Mouse (Mus musculus) bone marrow, adult 2 months (tissue): Measurements from ENCODE around the gene Zc3h18. TPM values are rescaled to one million over a fixed set of nuclear protein-coding genes. Genes with fewer than 3 reads are reported as not detected.

Experiments
- H3K27ac ChIP-seq: fragments of 200-500 bp; 2 replicates; pipeline ENCODE4 v1.5.1; 2012; ENCODE audit warnings: low read depth, mild to moderate bottlenecking, control low read depth, inconsistent platforms, low read length; ENCODE audit not compliant: control insufficient read depth, poor library complexity, insufficient read depth
- H3K4me1 ChIP-seq: fragments of 200-500 bp; 2 replicates; pipeline ENCODE4 v1.6.1; 2011; ENCODE audit warnings: low read length; ENCODE audit not compliant: control insufficient read depth, insufficient read depth
- H3K4me3 ChIP-seq: fragments of 200-500 bp; replicated peaks from 2 replicates; pipeline ENCODE3; 2011; ENCODE audit warnings: mild to moderate bottlenecking, low read depth, low read length, control low read depth; ENCODE audit not compliant: control insufficient read depth
- CTCF ChIP-seq: fragments of 200-500 bp; IDR thresholded peaks from 2 replicates; pipeline ENCODE4 v1.5.1; 2011; ENCODE audit warnings: low read length, control low read depth; ENCODE audit not compliant: control insufficient read depth, insufficient read depth
- POLR2A ChIP-seq: fragments of 200-500 bp; IDR thresholded peaks from 2 replicates; pipeline ENCODE4 v1.6.1; 2011; ENCODE audit warnings: low read depth, mild to moderate bottlenecking, control low read depth, low read length, borderline replicate concordance; ENCODE audit not compliant: control insufficient read depth
- WGBS: fragments of 180-500 bp; shearing (Covaris S2); methylation state at CpG from one replicate; pipeline ENCODE4 v1.1.7; 2018; 5-methylcytosine and 5-hydroxymethylcytosine counted together
- polyA plus RNA-seq: library from polyadenylated mRNA; stranded (reverse); fragments of >200 nt; gene quantifications from 2 replicates; pipeline ENCODE4 v1.2.4, GENCODE M21; 2011; ENCODE audit warnings: low replicate concordance; ENCODE audit not compliant: missing spikeins, insufficient read depth, insufficient read length

The Zc3h18 gene
- polyA plus RNA-seq, 1 experiment: 50.7 TPM

GRCm38 (mm10) chr8:122334791-122335490 is 41.5 kb upstream of the Zc3h18 start:
- Histone ChIP-seq H3K4me3 (no peak overlapping the region), H3K27ac (no peak overlapping the region), H3K4me1 (peaks cover 8% of the 10 kb centered on the region)
- TF ChIP-seq CTCF (no peak), POLR2A (no peak)
- WGBS: 97% methylated on average over 13 of the region's 13 CpGs

GRCm38 (mm10) chr8:122335638-122336250 is 40.7 kb upstream of the Zc3h18 start:
- no peak for TF ChIP-seq CTCF
- H3K27ac ChIP-seq: no peak overlapping the region
- no peak overlapping the region for H3K4me3 ChIP-seq
- peaks cover 2% of the 10 kb centered on the region for H3K4me1 ChIP-seq
- WGBS: 97% methylated on average over 57 of the region's 57 CpGs

DNA sequence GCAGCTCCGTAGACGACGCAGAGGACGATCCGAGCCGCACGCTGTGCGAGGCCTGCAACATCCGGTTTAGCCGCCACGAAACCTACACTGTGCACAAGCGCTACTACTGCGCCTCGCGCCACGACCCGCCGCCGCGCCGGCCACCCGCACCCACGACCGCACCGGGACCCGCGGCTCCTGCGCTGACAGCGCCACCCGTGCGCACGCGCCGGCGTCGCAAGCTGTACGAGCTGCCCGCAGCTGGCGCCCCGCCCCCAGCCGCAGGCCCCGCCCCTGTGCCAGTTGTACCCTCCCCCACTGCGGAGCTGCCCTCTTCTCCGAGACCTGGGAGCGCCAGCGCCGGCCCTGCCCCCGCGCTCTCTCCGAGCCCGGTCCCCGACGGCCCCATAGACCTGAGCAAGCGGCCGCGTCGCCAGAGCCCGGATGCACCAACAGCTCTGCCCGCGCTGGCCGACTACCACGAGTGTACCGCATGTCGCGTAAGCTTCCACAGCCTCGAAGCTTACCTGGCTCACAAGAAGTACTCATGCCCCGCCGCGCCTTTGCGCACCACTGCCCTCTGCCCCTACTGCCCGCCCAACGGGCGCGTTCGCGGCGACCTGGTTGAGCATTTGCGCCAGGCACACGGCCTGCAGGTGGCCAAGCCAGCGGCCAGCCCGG is 40.0 kb upstream of the Zc3h18 start:
- TF ChIP-seq POLR2A (no peak), CTCF (no peak)
- no peak overlapping the region for H3K4me3 ChIP-seq
- WGBS: 98% methylated on average over 81 of the region's 81 CpGs
- no peaks in the 10 kb centered on the region for H3K4me1 ChIP-seq
- no peak overlapping the region for H3K27ac ChIP-seq

- H3K4me1 ChIP-seq: peaks cover 4% of the 10 kb centered on the region
- TF ChIP-seq POLR2A: no peak
- TF ChIP-seq CTCF: no peak
- 79% methylated on average over 6 of the region's 6 CpGs for WGBS
Observed at GRCm38 (mm10) chr8:122338852-122339251, 37.6 kb upstream of the Zc3h18 start.

GRCm38 (mm10) chr8:122340761-122341160 is 35.6 kb upstream of the Zc3h18 start:
- no peak for TF ChIP-seq CTCF
- TF ChIP-seq POLR2A: no peak
- H3K27ac ChIP-seq: no peak overlapping the region
- no peak overlapping the region for H3K4me3 ChIP-seq
- WGBS: 77% methylated on average over 3 of the region's 3 CpGs
- peaks cover 7% of the 10 kb centered on the region for H3K4me1 ChIP-seq

More at GRCm38 (mm10) chr8:122338852-122339251, 37.6 kb upstream of the Zc3h18 start:
- H3K27ac ChIP-seq: no peak overlapping the region
- no peak overlapping the region for H3K4me3 ChIP-seq

DNA sequence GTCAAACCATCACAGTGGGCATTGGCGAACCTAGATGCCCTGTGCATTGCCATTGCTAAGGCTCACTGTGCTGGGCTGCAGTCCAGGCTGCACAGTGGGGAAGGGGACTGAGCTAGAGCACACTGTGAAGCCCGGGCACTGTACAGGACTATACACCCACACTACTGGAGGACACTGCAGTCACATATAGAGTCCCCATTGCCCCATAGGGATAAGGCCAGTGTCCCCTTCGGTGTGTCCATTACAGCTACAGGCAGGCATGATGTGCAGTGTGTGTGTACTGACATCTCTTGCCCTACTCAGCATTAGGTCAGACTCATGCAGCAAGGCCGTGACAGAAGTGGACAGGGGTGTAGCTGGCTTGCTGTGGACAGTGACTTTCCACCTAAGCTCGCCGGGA is 34.6 kb upstream of the Zc3h18 start:
- Histone ChIP-seq H3K4me1 (peaks cover 7% of the 10 kb centered on the region), H3K4me3 (no peak overlapping the region), H3K27ac (no peak overlapping the region)
- WGBS: 71% methylated on average over 6 of the region's 6 CpGs
- TF ChIP-seq POLR2A (no peak), CTCF (no peak)

DNA sequence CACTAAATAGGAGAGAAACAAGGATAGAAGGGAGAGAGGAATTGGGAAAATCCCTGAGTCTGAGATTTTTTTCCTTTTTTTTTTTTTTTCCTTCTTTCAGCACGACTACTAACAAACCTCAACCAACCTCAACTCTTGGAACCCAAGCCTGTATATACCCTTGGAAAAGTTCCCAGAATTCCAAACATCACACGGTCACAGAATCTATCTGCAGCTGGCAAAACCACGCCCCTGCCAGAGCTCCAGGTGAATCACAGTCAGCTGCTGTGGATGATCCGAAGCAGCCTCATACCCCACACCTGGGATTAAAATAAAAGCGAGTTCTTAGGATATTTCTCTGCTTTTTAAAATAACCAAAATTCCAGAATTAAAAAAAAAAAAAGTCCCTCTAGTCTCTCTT is 34.0 kb upstream of the Zc3h18 start:
- no peak overlapping the region for H3K27ac ChIP-seq
- H3K4me1 ChIP-seq: peaks cover 7% of the 10 kb centered on the region
- no peak overlapping the region for H3K4me3 ChIP-seq
- TF ChIP-seq POLR2A (no peak), CTCF (no peak)
- 51% methylated on average over 5 of the region's 5 CpGs for WGBS

- TF ChIP-seq CTCF (no peak), POLR2A (no peak)
- no peak overlapping the region for H3K27ac ChIP-seq
- H3K4me1 ChIP-seq: peaks cover 7% of the 10 kb centered on the region
- WGBS: under 1% methylated on average over 9 of the region's 9 CpGs
- H3K4me3 ChIP-seq: no peak overlapping the region
Observed at GRCm38 (mm10) chr8:122342806-122343209, 33.6 kb upstream of the Zc3h18 start.
